Mouse (Mus musculus): ENCODE measurements around the gene Zfp280c. TPM values are rescaled to one million over a fixed set of nuclear protein-coding genes. Genes with fewer than 3 reads are reported as not detected.

Gene Zfp280c
- total RNA-seq (2014; fragmentation: Nextera tagmentation) = 114 and 149 TPM in 2 replicates
- 23.7 and 33.3 TPM in 2 replicates for total RNA-seq (2017)
- polyA plus RNA-seq (2012) = 1.2 and 1.7 TPM in 2 replicates

DNA sequence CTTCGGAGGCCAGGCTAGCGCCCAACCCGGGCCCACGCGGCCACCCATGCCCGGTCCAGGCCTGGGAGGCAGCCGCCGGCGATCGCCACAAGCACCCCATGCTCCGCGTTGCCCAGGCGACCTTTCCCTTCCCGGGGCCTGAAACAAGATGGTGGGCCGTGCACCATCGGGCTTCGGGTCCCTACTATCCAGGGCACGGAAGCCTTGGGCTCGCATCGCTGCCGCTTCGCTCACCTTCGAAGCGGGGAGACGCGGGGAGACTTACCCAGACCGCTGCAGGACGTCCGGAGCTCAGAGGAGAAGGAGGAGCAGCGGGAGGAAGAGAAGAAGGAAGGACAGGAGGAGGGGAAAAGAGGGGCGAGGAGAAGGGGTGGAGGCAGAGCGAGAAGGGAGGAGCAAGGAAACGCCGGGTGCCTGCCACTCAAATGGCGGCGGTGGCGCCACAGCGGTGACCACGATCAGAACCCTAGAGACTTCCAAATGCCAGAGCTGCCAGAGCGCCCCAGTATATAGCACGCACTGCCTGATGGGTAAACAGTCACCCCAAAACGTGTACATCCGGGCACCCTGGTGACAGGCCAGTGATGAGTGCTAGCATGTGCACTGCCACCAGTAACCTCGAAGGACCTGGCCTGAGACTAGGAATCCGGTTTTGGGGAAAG is at the start of gene Zfp280c:
TSS of gene Zfp280c (minus strand) at position 406 of the 662 bp plus-strand sequence.
- H3K9me3 ChIP-seq (replicated peaks) = no peaks in the 10 kb centered on the region
- TF ChIP-seq CTCF (IDR thresholded peaks at IDR 0.05; ENCODE audit: low read depth, low read length) (no peak), POLR2AphosphoS5 (IDR thresholded peaks at IDR 0.05; ENCODE audit: insufficient replicate concordance, low read depth, low read length) (no peak), GATA1 (IDR thresholded peaks at IDR 0.05; ENCODE audit: borderline replicate concordance, low read length) (no peak), GATA2 (IDR thresholded peaks at IDR 0.05; ENCODE audit: borderline replicate concordance, low read depth, low read length) (no peak), TAL1 (conservative IDR thresholded peaks at IDR 0.05; ENCODE audit: low read depth, low read length) (no peak)
- ATAC-seq (ENCODE audit: extremely low read depth, insufficient number of reproducible peaks, low FRiP score, poor library complexity, severe bottlenecking) (peak; percentile 90), DNase-seq (ENCODE audit: low spot score) (peak; percentile 68)
- H3K4me1 ChIP-seq (ENCODE audit: insufficient read depth, low read depth, low read length) = peaks cover 4% of the 10 kb centered on the region
- peak within 1 kb of the TSS; percentile 79 for H3K4me3 ChIP-seq (ENCODE audit: low read depth, low read length)
- peaks cover 16% of the 10 kb centered on the region for H3K36me3 ChIP-seq (replicated peaks)
- H3K27me3 ChIP-seq (ENCODE audit: insufficient read depth, low read length) = no peaks in the 10 kb centered on the region

DNA sequence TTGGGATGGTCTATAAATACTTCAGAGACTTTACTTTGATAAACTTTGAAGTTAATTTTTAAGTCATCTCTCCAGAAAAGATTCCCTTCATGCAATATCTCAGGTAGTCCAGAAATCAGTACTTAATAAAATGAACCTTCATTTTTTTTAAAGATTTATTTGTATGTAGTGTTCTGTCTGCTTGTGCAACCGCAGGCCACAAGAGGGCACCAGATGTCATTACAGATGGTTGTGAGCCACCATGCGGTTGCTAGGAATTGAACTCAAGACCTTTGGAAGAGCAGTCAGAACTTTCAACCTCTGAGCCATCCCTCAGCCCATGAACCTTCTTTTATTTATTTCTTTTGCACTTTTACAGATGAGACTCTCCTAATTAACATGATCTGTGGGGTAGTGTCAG is 42.7 kb upstream of the Zfp280c start:
- H3K4me1 ChIP-seq (ENCODE audit: insufficient read depth, low read depth, low read length) = no peaks in the 10 kb centered on the region
- TF ChIP-seq GATA2 (IDR thresholded peaks at IDR 0.05; ENCODE audit: borderline replicate concordance, low read depth, low read length) (no peak), POLR2AphosphoS5 (IDR thresholded peaks at IDR 0.05; ENCODE audit: insufficient replicate concordance, low read depth, low read length) (no peak), TAL1 (conservative IDR thresholded peaks at IDR 0.05; ENCODE audit: low read depth, low read length) (no peak), GATA1 (IDR thresholded peaks at IDR 0.05; ENCODE audit: borderline replicate concordance, low read length) (no peak), CTCF (IDR thresholded peaks at IDR 0.05; ENCODE audit: low read depth, low read length) (no peak)
- DNase-seq (ENCODE audit: low spot score) = no peak

DNA sequence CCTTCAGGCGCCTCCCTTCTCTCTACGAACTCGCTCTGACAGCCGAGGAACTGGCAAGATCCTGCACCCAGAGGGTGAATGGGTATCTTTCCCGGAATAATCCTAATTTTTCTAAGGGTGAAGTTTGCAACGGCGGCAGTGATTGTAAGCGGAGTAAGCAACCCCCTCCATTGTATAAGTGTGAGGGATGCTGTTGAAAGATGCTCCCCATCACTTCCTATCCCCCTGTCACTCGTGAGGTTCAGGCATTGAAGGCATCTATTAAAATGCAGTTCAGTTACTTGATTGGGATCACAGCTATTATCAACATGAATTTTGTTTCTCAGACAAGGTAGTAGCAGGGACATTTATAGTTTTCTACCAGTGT is 29.7 kb upstream of the Zfp280c start:
- no peaks in the 10 kb centered on the region for H3K9me3 ChIP-seq (replicated peaks)
- H3K4me1 ChIP-seq (ENCODE audit: insufficient read depth, low read depth, low read length) = peaks cover 9% of the 10 kb centered on the region; the same call in 1 of the 2 replicates
- H3K27me3 ChIP-seq (ENCODE audit: insufficient read depth, low read length) = no peaks in the 10 kb centered on the region
- peaks cover 6% of the 10 kb centered on the region for H3K36me3 ChIP-seq (replicated peaks)
- DNase-seq (ENCODE audit: low spot score) = no peak
- no peak for TF ChIP-seq POLR2AphosphoS5 (IDR thresholded peaks at IDR 0.05; ENCODE audit: insufficient replicate concordance, low read depth, low read length)
- no peak for TF ChIP-seq GATA2 (IDR thresholded peaks at IDR 0.05; ENCODE audit: borderline replicate concordance, low read depth, low read length)
- TF ChIP-seq TAL1 (conservative IDR thresholded peaks at IDR 0.05; ENCODE audit: low read depth, low read length) = no peak
- no peak for TF ChIP-seq GATA1 (IDR thresholded peaks at IDR 0.05; ENCODE audit: borderline replicate concordance, low read length)
- no peak for TF ChIP-seq CTCF (IDR thresholded peaks at IDR 0.05; ENCODE audit: low read depth, low read length)
- H3K4me3 ChIP-seq (ENCODE audit: low read depth, low read length) = peak overlapping the region; percentile 81
- ATAC-seq (ENCODE audit: extremely low read depth, insufficient number of reproducible peaks, low FRiP score, poor library complexity, severe bottlenecking) = no peak

More for the DNA sequence above, 42.7 kb upstream of the Zfp280c start:
- Histone ChIP-seq H3K4me3 (ENCODE audit: low read depth, low read length) (no peak overlapping the region), H3K27me3 (ENCODE audit: insufficient read depth, low read length) (no peaks in the 10 kb centered on the region), H3K36me3 (replicated peaks) (peaks cover 9% of the 10 kb centered on the region), H3K9me3 (replicated peaks) (no peaks in the 10 kb centered on the region)
- no peak for ATAC-seq (ENCODE audit: extremely low read depth, insufficient number of reproducible peaks, low FRiP score, poor library complexity, severe bottlenecking)

DNA sequence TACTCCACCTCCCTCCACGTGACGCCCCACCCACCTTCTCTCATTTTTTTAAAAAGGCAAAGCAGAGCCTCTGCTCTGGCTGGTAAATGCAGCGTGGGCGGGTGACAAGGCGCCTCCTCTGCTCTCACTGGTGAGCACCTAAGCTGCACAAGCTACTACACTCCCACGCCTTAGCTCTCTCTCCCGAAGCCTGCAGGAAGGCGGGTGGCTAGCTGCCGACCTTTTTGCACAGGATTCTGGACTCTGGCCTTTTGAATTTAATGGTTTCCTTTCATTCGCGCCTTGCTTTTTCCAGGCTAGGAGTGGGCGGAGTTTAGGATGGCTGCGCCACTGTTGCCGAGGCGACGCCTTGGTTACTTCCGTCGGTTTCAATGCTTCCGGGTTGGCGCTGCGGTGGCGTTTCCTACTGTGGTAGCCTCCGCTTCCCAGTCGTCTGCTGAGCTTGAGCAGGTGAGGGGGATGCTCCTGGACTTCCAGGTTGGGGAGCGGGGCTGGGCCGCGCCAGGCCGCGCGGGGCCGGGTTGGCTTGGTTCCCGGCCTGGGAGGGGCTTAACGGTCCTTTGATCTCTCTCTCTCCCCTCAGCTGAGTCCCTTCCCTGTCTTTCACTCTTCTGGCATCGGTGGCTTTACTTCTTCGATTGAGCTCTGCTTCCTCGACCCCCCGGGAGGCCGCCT is 29.2 kb upstream of the Zfp280c start, which contains the start of gene Slc25a14:
TSS of gene Slc25a14 (plus strand) at position 35 of the 675 bp plus-strand sequence.
- ATAC-seq (ENCODE audit: extremely low read depth, insufficient number of reproducible peaks, low FRiP score, poor library complexity, severe bottlenecking) (peak; percentile 94), DNase-seq (ENCODE audit: low spot score) (peak; percentile 60)
- TF ChIP-seq TAL1 (conservative IDR thresholded peaks at IDR 0.05; ENCODE audit: low read depth, low read length) (no peak), CTCF (IDR thresholded peaks at IDR 0.05; ENCODE audit: low read depth, low read length) (no peak), POLR2AphosphoS5 (IDR thresholded peaks at IDR 0.05; ENCODE audit: insufficient replicate concordance, low read depth, low read length) (no peak), GATA1 (IDR thresholded peaks at IDR 0.05; ENCODE audit: borderline replicate concordance, low read length) (no peak), GATA2 (IDR thresholded peaks at IDR 0.05; ENCODE audit: borderline replicate concordance, low read depth, low read length) (no peak)
- no peaks in the 10 kb centered on the region for H3K9me3 ChIP-seq (replicated peaks)
- H3K27me3 ChIP-seq (ENCODE audit: insufficient read depth, low read length) = no peaks in the 10 kb centered on the region
- peaks cover 2% of the 10 kb centered on the region for H3K36me3 ChIP-seq (replicated peaks)
- H3K4me1 ChIP-seq (ENCODE audit: insufficient read depth, low read depth, low read length) = peaks cover 9% of the 10 kb centered on the region; the same call in 1 of the 2 replicates
- H3K4me3 ChIP-seq (ENCODE audit: low read depth, low read length) = peak within 1 kb of the TSS; percentile 81

DNA sequence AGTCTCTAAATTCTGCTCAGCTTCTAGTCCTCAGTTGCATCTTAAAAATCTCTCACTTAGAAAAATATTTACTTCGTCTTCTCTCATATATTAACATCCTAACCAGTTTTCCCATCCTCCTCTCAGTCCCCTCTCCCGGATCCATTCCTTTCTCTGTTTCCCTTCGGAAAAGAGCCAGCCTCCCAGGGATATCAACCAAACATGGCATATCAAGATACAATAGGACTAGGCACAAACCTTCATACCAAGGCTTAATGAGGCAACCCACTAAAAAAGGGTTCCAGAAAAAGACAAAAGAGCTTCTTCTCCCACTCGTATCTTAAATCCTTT is 28.7 kb upstream of the Zfp280c start:
- no peak for TF ChIP-seq TAL1 (conservative IDR thresholded peaks at IDR 0.05; ENCODE audit: low read depth, low read length)
- no peak for TF ChIP-seq GATA2 (IDR thresholded peaks at IDR 0.05; ENCODE audit: borderline replicate concordance, low read depth, low read length)
- no peak for TF ChIP-seq CTCF (IDR thresholded peaks at IDR 0.05; ENCODE audit: low read depth, low read length)
- no peak for TF ChIP-seq GATA1 (IDR thresholded peaks at IDR 0.05; ENCODE audit: borderline replicate concordance, low read length)
- no peak for TF ChIP-seq POLR2AphosphoS5 (IDR thresholded peaks at IDR 0.05; ENCODE audit: insufficient replicate concordance, low read depth, low read length)
- DNase-seq (ENCODE audit: low spot score) = no peak
- peaks cover 1% of the 10 kb centered on the region; the same call in 1 of the 2 replicates for H3K27me3 ChIP-seq (ENCODE audit: insufficient read depth, low read length)
- no peaks in the 10 kb centered on the region for H3K9me3 ChIP-seq (replicated peaks)
- ATAC-seq (ENCODE audit: extremely low read depth, insufficient number of reproducible peaks, low FRiP score, poor library complexity, severe bottlenecking) = no peak
- no peaks in the 10 kb centered on the region for H3K36me3 ChIP-seq (replicated peaks)
- H3K4me1 ChIP-seq (ENCODE audit: insufficient read depth, low read depth, low read length) = peaks cover 9% of the 10 kb centered on the region; the same call in 1 of the 2 replicates
- H3K4me3 ChIP-seq (ENCODE audit: low read depth, low read length) = peak overlapping the region; percentile 81

DNA sequence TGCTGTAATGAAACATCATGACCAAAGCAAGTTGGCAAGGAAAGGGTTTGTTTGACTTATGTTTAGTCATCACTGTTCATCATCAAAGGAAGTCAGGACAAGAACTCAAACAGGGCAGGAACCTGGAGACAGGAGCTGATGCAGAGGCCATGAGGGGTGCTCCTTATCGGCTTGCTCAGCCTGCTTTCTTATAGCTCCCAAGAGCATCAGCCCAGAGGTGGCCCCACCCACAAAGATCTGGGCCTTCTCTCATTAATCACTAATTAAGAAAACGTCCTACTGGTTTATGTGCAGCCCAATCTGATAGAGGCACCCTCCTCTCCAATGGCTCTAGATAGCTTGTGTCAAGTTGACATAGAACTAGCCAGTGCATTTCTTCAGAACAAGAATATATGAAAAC is 10.6 kb upstream of the Zfp280c start:
- H3K4me3 ChIP-seq (ENCODE audit: low read depth, low read length) = no peak overlapping the region
- no peaks in the 10 kb centered on the region for H3K9me3 ChIP-seq (replicated peaks)
- H3K27me3 ChIP-seq (ENCODE audit: insufficient read depth, low read length) = peaks cover 4% of the 10 kb centered on the region
- no peaks in the 10 kb centered on the region for H3K4me1 ChIP-seq (ENCODE audit: insufficient read depth, low read depth, low read length)
- no peaks in the 10 kb centered on the region for H3K36me3 ChIP-seq (replicated peaks)
- TF ChIP-seq GATA2 (IDR thresholded peaks at IDR 0.05; ENCODE audit: borderline replicate concordance, low read depth, low read length) (no peak), POLR2AphosphoS5 (IDR thresholded peaks at IDR 0.05; ENCODE audit: insufficient replicate concordance, low read depth, low read length) (no peak), CTCF (IDR thresholded peaks at IDR 0.05; ENCODE audit: low read depth, low read length) (no peak), TAL1 (conservative IDR thresholded peaks at IDR 0.05; ENCODE audit: low read depth, low read length) (no peak), GATA1 (IDR thresholded peaks at IDR 0.05; ENCODE audit: borderline replicate concordance, low read length) (no peak)
- ATAC-seq (ENCODE audit: extremely low read depth, insufficient number of reproducible peaks, low FRiP score, poor library complexity, severe bottlenecking) = no peak
- no peak for DNase-seq (ENCODE audit: low spot score)

All from G1E (cell line).